24 mouse cellular contexts compared by ENCODE assay signal in genomic region chr4:82398282-82398681, GRCm38 (mm10).
"Had no signal": no experiment of that assay in that cellular context is flagged by ENCODE, and none has a peak within 500 bp of the region (broad histone marks: within the 10 kb centered on the region; RNA-seq: fewer than 3 reads in every experiment).

No protein-coding gene starts in this region.

- H3K4me2 ChIP-seq: heart, embryonic 12.5 days; hindbrain, embryonic 13.5 days; hindbrain, embryonic 15.5 days; kidney, embryonic 15.5 days; limb, embryonic 12.5 days; liver, embryonic 13.5 days; liver, embryonic 15.5 days had no signal

- DNase-seq: gastrocnemius, postnatal 10 days; gastrocnemius, postnatal 25 days; heart, adult 18-20 months; heart, postnatal 10 days; heart, postnatal 36 days; kidney, adult 11 months; kidney, adult 2 months; kidney, adult 9 months; kidney, postnatal 14 days; kidney, postnatal 36 days; layer of hippocampus, adult 9-11 months; layer of hippocampus, postnatal 36 days; left cerebral cortex, postnatal 4 days; liver, embryonic 13.5 days had no signal

- ATAC-seq: hindbrain, postnatal 0 days; intestine, embryonic 16.5 days had no signal

- H3K27me3 ChIP-seq: heart, embryonic 12.5 days; hindbrain, embryonic 13.5 days; hindbrain, embryonic 15.5 days; kidney, embryonic 15.5 days; limb, embryonic 12.5 days; liver, embryonic 13.5 days; liver, embryonic 15.5 days had no signal

- H3K4me3 ChIP-seq: heart, embryonic 10.5 days; heart, embryonic 12.5 days; hindbrain, embryonic 13.5 days; hindbrain, embryonic 15.5 days; kidney, embryonic 15.5 days; limb, embryonic 12.5 days; liver, embryonic 13.5 days; liver, embryonic 15.5 days had no signal

- H3K9ac ChIP-seq: heart, embryonic 12.5 days; hindbrain, embryonic 13.5 days; hindbrain, embryonic 15.5 days; kidney, embryonic 15.5 days; limb, embryonic 12.5 days; liver, embryonic 13.5 days; liver, embryonic 15.5 days had no signal

- H3K27ac ChIP-seq: heart, embryonic 10.5 days; hindbrain, embryonic 13.5 days; hindbrain, embryonic 15.5 days; hindbrain, postnatal 0 days; kidney, embryonic 15.5 days; kidney, postnatal 0 days; limb, embryonic 12.5 days; liver, embryonic 13.5 days; liver, embryonic 15.5 days had no signal

- H3K36me3 ChIP-seq: heart, embryonic 10.5 days; hindbrain, embryonic 13.5 days; hindbrain, embryonic 15.5 days; kidney, embryonic 15.5 days; limb, embryonic 12.5 days; liver, embryonic 13.5 days; liver, embryonic 15.5 days had no signal

- H3K9me3 ChIP-seq: heart, embryonic 10.5 days; heart, embryonic 12.5 days; hindbrain, embryonic 13.5 days; hindbrain, embryonic 15.5 days; kidney, embryonic 15.5 days; limb, embryonic 12.5 days; liver, embryonic 13.5 days; liver, embryonic 15.5 days had no signal
